Mouse (Mus musculus): ENCODE data around the gene Ryr2.

Gene Ryr2

GRCm38 (mm10) chr13:12093146-12093545 lies 13.6 kb downstream of the Ryr2 start:
- no peak for DNase-seq

- DNase-seq = no peak
These were observed 14.2 kb downstream of the Ryr2 start for GRCm38 (mm10) chr13:12092379-12093107.

GRCm38 (mm10) chr13:12084112-12084475 lies 22.7 kb downstream of the Ryr2 start:
- DNase-seq = no peak

- DNase-seq = no peak
These were observed 23.2 kb downstream of the Ryr2 start for GRCm38 (mm10) chr13:12083443-12084111.

GRCm38 (mm10) chr13:12080590-12080989 lies 26.2 kb downstream of the Ryr2 start:
- DNase-seq = no peak

- DNase-seq = no peak
These were observed 27.2 kb downstream of the Ryr2 start for GRCm38 (mm10) chr13:12079536-12079935.

GRCm38 (mm10) chr13:12074897-12075296 lies 31.8 kb downstream of the Ryr2 start:
- DNase-seq = no peak

- no peak for DNase-seq
These were observed 34.2 kb downstream of the Ryr2 start for GRCm38 (mm10) chr13:12072571-12072970.

GRCm38 (mm10) chr13:12072112-12072511 lies 34.6 kb downstream of the Ryr2 start:
- DNase-seq = peak; percentile 6

- DNase-seq = no peak
These were observed 36.3 kb downstream of the Ryr2 start for GRCm38 (mm10) chr13:12070157-12071129.

GRCm38 (mm10) chr13:12064576-12064975 lies 42.2 kb downstream of the Ryr2 start:
- DNase-seq = no peak

GRCm38 (mm10) chr13:12063561-12063960 lies 43.2 kb downstream of the Ryr2 start:
- no peak for DNase-seq

- DNase-seq = no peak
These were observed 49.4 kb downstream of the Ryr2 start for GRCm38 (mm10) chr13:12057357-12057771.

- DNase-seq = no peak
These were observed 50.8 kb downstream of the Ryr2 start for GRCm38 (mm10) chr13:12055913-12056312.

GRCm38 (mm10) chr13:12053910-12054309 lies 52.8 kb downstream of the Ryr2 start:
- no peak for DNase-seq

GRCm38 (mm10) chr13:12050809-12051208 lies 55.9 kb downstream of the Ryr2 start:
- no peak for DNase-seq

GRCm38 (mm10) chr13:12047059-12047458 lies 59.7 kb downstream of the Ryr2 start:
- DNase-seq = no peak

- DNase-seq = no peak
These were observed 62.0 kb downstream of the Ryr2 start for GRCm38 (mm10) chr13:12044751-12045150.

- no peak for DNase-seq
These were observed 63.8 kb downstream of the Ryr2 start for GRCm38 (mm10) chr13:12042891-12043491.

GRCm38 (mm10) chr13:12039967-12040366 lies 66.8 kb downstream of the Ryr2 start:
- no peak for DNase-seq

GRCm38 (mm10) chr13:12038676-12039075 lies 68.1 kb downstream of the Ryr2 start:
- DNase-seq = no peak

- DNase-seq = no peak
These were observed 69.5 kb downstream of the Ryr2 start for GRCm38 (mm10) chr13:12037241-12037640.

GRCm38 (mm10) chr13:12036834-12037233 lies 69.9 kb downstream of the Ryr2 start:
- no peak for DNase-seq

Measured in thymus, postnatal 14 days (tissue).